Mouse (Mus musculus): ENCODE results near the gene Nutf2. TPM values are rescaled to one million over a fixed set of nuclear protein-coding genes. Genes with fewer than 3 reads are reported as not detected.

Gene Nutf2
- polyA plus RNA-seq, 2 experiments: 83.2 to 139 TPM

GRCm38 (mm10) chr8:105854303-105854702 lies 6.1 kb upstream of the Nutf2 start:
- no peaks in the 10 kb centered on the region for H3K27me3 ChIP-seq (ENCODE audit: control insufficient read depth, insufficient read depth, low read length)
- DNase-seq (ENCODE audit: low read depth in 3 of 3, low spot score in 3 of 3) (no peak), ATAC-seq (ENCODE audit: insufficient read depth) (no peak)
- peaks cover 35 to 39% of the 10 kb centered on the region in 2 experiments for H3K4me1 ChIP-seq (replicated peaks; ENCODE audit: control insufficient read depth in 2 of 2, insufficient read depth in 2 of 2, low read length in 1 of 2)
- no peak for TF ChIP-seq EP300 (IDR thresholded peaks at IDR 0.05; ENCODE audit: low read depth)
- 21% methylated on average over 8 of the region's 8 CpGs for WGBS (ENCODE audit: insufficient replicate concordance)
- H3K27ac ChIP-seq: no peak overlapping the region
- peak overlapping the region in 1 of 2 experiments; percentile 70; a peak in 2 of 4 replicates for H3K4me3 ChIP-seq (ENCODE audit: insufficient read depth in 1 of 2, low read depth in 2 of 2, low read length in 2 of 2)
- peak overlapping the region; percentile 49 for H3K4me2 ChIP-seq (ENCODE audit: low read depth)
- H3K9ac ChIP-seq (replicated peaks): peak overlapping the region; percentile 31
- no peaks in the 10 kb centered on the region for H3K9me3 ChIP-seq (ENCODE audit: control insufficient read depth, low read length)
- no peaks in the 10 kb centered on the region; the same call in 1 of the 2 replicates for H3K36me3 ChIP-seq (replicated peaks; ENCODE audit: control insufficient read depth, insufficient read depth, low read depth)

- Histone ChIP-seq H3K4me1 (replicated peaks; ENCODE audit: control insufficient read depth in 2 of 2, insufficient read depth in 2 of 2, low read length in 1 of 2) (peaks cover 39 to 44% of the 10 kb centered on the region in 2 experiments), H3K9ac (replicated peaks) (peak within 1 kb of the TSS; percentile 85), H3K4me3 (ENCODE audit: insufficient read depth in 1 of 2, low read depth in 2 of 2, low read length in 2 of 2) (peak within 1 kb of the TSS; percentile 70 to 72), H3K27ac (peak within 1 kb of the TSS; percentile 71), H3K4me2 (ENCODE audit: low read depth) (peak within 1 kb of the TSS; percentile 99), H3K36me3 (replicated peaks; ENCODE audit: control insufficient read depth, insufficient read depth, low read depth) (no peaks in the 10 kb centered on the region; the same call in 1 of the 2 replicates), H3K9me3 (ENCODE audit: control insufficient read depth, low read length) (no peaks in the 10 kb centered on the region), H3K27me3 (ENCODE audit: control insufficient read depth, insufficient read depth, low read length) (no peaks in the 10 kb centered on the region)
- DNase-seq (ENCODE audit: low read depth in 3 of 3, low spot score in 3 of 3): peak; percentile 87 to 90 (median 88)
- TF ChIP-seq CTCF (IDR thresholded peaks at IDR 0.05; ENCODE audit: low read depth): peak; percentile 93
- TF ChIP-seq EP300 (IDR thresholded peaks at IDR 0.05; ENCODE audit: low read depth): 0 out of 2 replicates have a peak, but pooled peaks have one; percentile 35
- peak; percentile 86 for ATAC-seq (ENCODE audit: insufficient read depth)
- WGBS (ENCODE audit: insufficient replicate concordance): under 1% methylated on average over 43 of the region's 43 CpGs
These were observed 5.6 kb upstream of the Nutf2 start, which contains the start of gene Thap11 for GRCm38 (mm10) chr8:105854715-105855216. TSS of gene Thap11 (plus strand) at chr8:105855132.

GRCm38 (mm10) chr8:105855248-105856167 lies 4.9 kb upstream of the Nutf2 start:
- Histone ChIP-seq H3K4me3 (ENCODE audit: insufficient read depth in 1 of 2, low read depth in 2 of 2, low read length in 2 of 2) (peak overlapping the region; percentile 70 to 72), H3K4me2 (ENCODE audit: low read depth) (peak overlapping the region; percentile 99), H3K9ac (replicated peaks) (peak overlapping the region; percentile 85), H3K4me1 (replicated peaks; ENCODE audit: control insufficient read depth in 2 of 2, insufficient read depth in 2 of 2, low read length in 1 of 2) (peaks cover 37 to 41% of the 10 kb centered on the region in 2 experiments), H3K27ac (peak overlapping the region; percentile 71), H3K27me3 (ENCODE audit: control insufficient read depth, insufficient read depth, low read length) (no peaks in the 10 kb centered on the region), H3K9me3 (ENCODE audit: control insufficient read depth, low read length) (no peaks in the 10 kb centered on the region), H3K36me3 (replicated peaks; ENCODE audit: control insufficient read depth, insufficient read depth, low read depth) (no peaks in the 10 kb centered on the region; the same call in 1 of the 2 replicates)
- ATAC-seq (ENCODE audit: insufficient read depth) (peak; percentile 40), DNase-seq (ENCODE audit: low read depth in 3 of 3, low spot score in 3 of 3) (no peak)
- WGBS (ENCODE audit: insufficient replicate concordance): under 1% methylated on average over 71 of the region's 71 CpGs
- TF ChIP-seq EP300 (IDR thresholded peaks at IDR 0.05; ENCODE audit: low read depth): no peak
- no peak; the same call in 1 of the 2 replicates for TF ChIP-seq CTCF (IDR thresholded peaks at IDR 0.05; ENCODE audit: low read depth)

- TF ChIP-seq CTCF (IDR thresholded peaks at IDR 0.05; ENCODE audit: low read depth): no peak
- TF ChIP-seq EP300 (IDR thresholded peaks at IDR 0.05; ENCODE audit: low read depth): no peak
- Histone ChIP-seq H3K4me1 (replicated peaks; ENCODE audit: control insufficient read depth in 2 of 2, insufficient read depth in 2 of 2, low read length in 1 of 2) (peaks cover 34 to 37% of the 10 kb centered on the region in 2 experiments), H3K9me3 (ENCODE audit: control insufficient read depth, low read length) (no peaks in the 10 kb centered on the region), H3K4me2 (ENCODE audit: low read depth) (peak overlapping the region; percentile 99), H3K36me3 (replicated peaks; ENCODE audit: control insufficient read depth, insufficient read depth, low read depth) (no peaks in the 10 kb centered on the region; the same call in 1 of the 2 replicates), H3K9ac (replicated peaks) (peak overlapping the region; percentile 85), H3K27me3 (ENCODE audit: control insufficient read depth, insufficient read depth, low read length) (no peaks in the 10 kb centered on the region), H3K4me3 (ENCODE audit: insufficient read depth in 1 of 2, low read depth in 2 of 2, low read length in 2 of 2) (peak overlapping the region; percentile 70 to 72), H3K27ac (peak overlapping the region; percentile 71)
- 15% methylated on average over 15 of the region's 15 CpGs for WGBS (ENCODE audit: insufficient replicate concordance)
- ATAC-seq (ENCODE audit: insufficient read depth) (no peak), DNase-seq (ENCODE audit: low read depth in 3 of 3, low spot score in 3 of 3) (no peak)
These were observed 4.1 kb upstream of the Nutf2 start for GRCm38 (mm10) chr8:105856168-105856835.

All from liver, embryonic 14.5 days (tissue).